Mouse (Mus musculus) ES-E14 (cell line): Measurements from ENCODE around the gene Lamb3.

Source experiments
- CHD2 ChIP-seq: IDR thresholded peaks from 2 replicates; pipeline ENCODE4 v1.6.1; 2014; ENCODE audit warnings: mild to moderate bottlenecking, low read depth, low read length, inconsistent platforms
- HCFC1 ChIP-seq: IDR thresholded peaks from 2 replicates; pipeline ENCODE4 v1.6.1; 2012; ENCODE audit warnings: low read length, inconsistent platforms, borderline replicate concordance; ENCODE audit not compliant: insufficient read depth
- MAFK ChIP-seq: IDR thresholded peaks from 2 replicates; pipeline ENCODE4 v1.6.1; 2014; ENCODE audit warnings: mild to moderate bottlenecking, low read depth, low read length, inconsistent platforms; ENCODE audit not compliant: insufficient read depth
- ZC3H11A ChIP-seq: IDR thresholded peaks from 2 replicates; pipeline ENCODE4 v1.6.1; 2012; ENCODE audit warnings: low read depth, mild to moderate bottlenecking, inconsistent platforms, low read length, borderline replicate concordance
- ZNF384 ChIP-seq: IDR thresholded peaks from 2 replicates; pipeline ENCODE4 v1.6.1; 2012; ENCODE audit warnings: low read depth, low read length, inconsistent platforms

- TF ChIP-seq MAFK (no peak), ZNF384 (no peak), HCFC1 (no peak), ZC3H11A (no peak), CHD2 (no peak)
These were observed 9.8 kb upstream of the Lamb3 start for GRCm38 (mm10) chr1:193197494-193198205.
